Mouse (Mus musculus) MEL (cell line): ENCODE data around the gene Tiam1. TPM values are rescaled to one million over a fixed set of nuclear protein-coding genes. Genes with fewer than 3 reads are reported as not detected.

Experiments used
- DNase-seq: peaks from one replicate; pipeline ENCODE4 v3.0.0; 2011; ENCODE audit warnings: low read depth, low spot score
- H3K27ac ChIP-seq: 2 replicates; pipeline ENCODE4 v1.5.1; 2012; ENCODE audit warnings: low read depth, mild to moderate bottlenecking, control low read depth, low read length, moderate library complexity; ENCODE audit not compliant: control insufficient read depth
- H3K27me3 ChIP-seq, 2 experiments: fragments of 150-350 bp in 1 of 2; sonication (generic) in 1 of 2; 2 replicates each; pipeline ENCODE4 v1.6.1; 2012; ENCODE audit warnings: low read length in 2 of 2, mild to moderate bottlenecking in 2 of 2, improper control_type of control experiment in 1 of 2, moderate library complexity in 1 of 2; ENCODE audit not compliant: insufficient read depth in 2 of 2, control insufficient read depth in 1 of 2
- H3K36me3 ChIP-seq, 2 experiments: 2 replicates each; pipeline ENCODE4 v1.6.1; 2012 to 2014; ENCODE audit warnings: low read length in 2 of 2, improper control_type of control experiment in 1 of 2, inconsistent platforms in 1 of 2, mild to moderate bottlenecking in 1 of 2; ENCODE audit not compliant: insufficient read depth in 2 of 2, control insufficient read depth in 1 of 2
- H3K4me1 ChIP-seq, 2 experiments: fragments of 150-350 bp in 1 of 2; sonication (generic) in 1 of 2; 2 replicates each; pipeline ENCODE4 v1.6.1; 2012; ENCODE audit warnings: low read length in 2 of 2, improper control_type of control experiment in 1 of 2, mild to moderate bottlenecking in 1 of 2; ENCODE audit not compliant: insufficient read depth in 2 of 2, control insufficient read depth in 1 of 2
- H3K4me3 ChIP-seq, 2 experiments: fragments of 150-350 bp in 1 of 2; sonication (generic) in 1 of 2; 2 replicates each; pipeline ENCODE4 v1.5.1; 2012; ENCODE audit warnings: low read depth in 2 of 2, low read length in 2 of 2, mild to moderate bottlenecking in 2 of 2, moderate library complexity in 2 of 2, control low read depth in 1 of 2, improper control_type of control experiment in 1 of 2; ENCODE audit not compliant: control insufficient read depth in 1 of 2, insufficient read depth in 1 of 2
- H3K79me2 ChIP-seq: 2 replicates; pipeline ENCODE4 v1.6.1; 2012; ENCODE audit warnings: mild to moderate bottlenecking, low read length, moderate library complexity; ENCODE audit not compliant: control insufficient read depth, poor library complexity, insufficient read depth
- H3K9ac ChIP-seq: 2 replicates; pipeline ENCODE4 v1.6.1; 2012; ENCODE audit warnings: low read depth, mild to moderate bottlenecking, control low read depth, low read length, moderate library complexity; ENCODE audit not compliant: control insufficient read depth, poor library complexity, severe bottlenecking
- H3K9me3 ChIP-seq: fragments of 150-350 bp; sonication (generic); replicated peaks from 2 replicates; pipeline ENCODE4 v1.6.1; 2012; ENCODE audit warnings: mild to moderate bottlenecking, low read length, improper control_type of control experiment, moderate library complexity; ENCODE audit not compliant: insufficient read depth
- CHD2 ChIP-seq: IDR thresholded peaks from 2 replicates; pipeline ENCODE4 v1.6.1; 2011; ENCODE audit warnings: low read length, improper control_type of control experiment
- CTCF ChIP-seq, 3 experiments: IDR thresholded peaks in 2 of 3; conservative IDR thresholded peaks in 1 of 3; 2 replicates each; pipeline ENCODE4 v1.5.1; 2011 to 2012; ENCODE audit warnings: low read length in 3 of 3, low read depth in 2 of 3, mild to moderate bottlenecking in 2 of 3, improper control_type of control experiment in 1 of 3, inconsistent platforms in 1 of 3, mixed read lengths in 1 of 3, moderate library complexity in 1 of 3; ENCODE audit not compliant: control insufficient read depth in 1 of 3, insufficient read depth in 1 of 3, poor library complexity in 1 of 3, severe bottlenecking in 1 of 3
- ETS1 ChIP-seq: IDR thresholded peaks from 2 replicates; pipeline ENCODE4 v1.6.1; 2012; ENCODE audit warnings: low read depth, mild to moderate bottlenecking, inconsistent platforms, low read length, improper control_type of control experiment, moderate library complexity
- GABPA ChIP-seq: IDR thresholded peaks from 2 replicates; pipeline ENCODE4 v1.6.1; 2012; ENCODE audit warnings: low read depth, mild to moderate bottlenecking, inconsistent platforms, low read length, improper control_type of control experiment, moderate library complexity
- GATA1 ChIP-seq: IDR thresholded peaks from 2 replicates; pipeline ENCODE4 v1.6.1; 2011; ENCODE audit warnings: low read depth, low read length, improper control_type of control experiment
- HCFC1 ChIP-seq: IDR thresholded peaks from 2 replicates; pipeline ENCODE4 v1.6.1; 2012; ENCODE audit warnings: low read depth, mild to moderate bottlenecking, inconsistent platforms, low read length, improper control_type of control experiment, moderate library complexity
- JUND ChIP-seq: IDR thresholded peaks from 2 replicates; pipeline ENCODE4 v1.6.1; 2011; ENCODE audit warnings: low read depth, mild to moderate bottlenecking, improper control_type of control experiment, low read length
- MAFK ChIP-seq: IDR thresholded peaks from 2 replicates; pipeline ENCODE4 v1.6.1; 2011; ENCODE audit warnings: low read depth, mild to moderate bottlenecking, low read length, improper control_type of control experiment, borderline replicate concordance
- MAX ChIP-seq: IDR thresholded peaks from 2 replicates; pipeline ENCODE4 v1.6.1; 2011; ENCODE audit warnings: low read length, improper control_type of control experiment
- MAZ ChIP-seq: IDR thresholded peaks from 2 replicates; pipeline ENCODE4 v1.6.1; 2012; ENCODE audit warnings: low read depth, mild to moderate bottlenecking, inconsistent platforms, low read length, improper control_type of control experiment
- MXI1 ChIP-seq: IDR thresholded peaks from 2 replicates; pipeline ENCODE4 v1.6.1; 2011; ENCODE audit warnings: mild to moderate bottlenecking, low read depth, low read length, improper control_type of control experiment
- NELFE ChIP-seq: IDR thresholded peaks from 2 replicates; pipeline ENCODE4 v1.6.1; 2011; ENCODE audit warnings: low read depth, low read length, improper control_type of control experiment
- NRF1 ChIP-seq: IDR thresholded peaks from 2 replicates; pipeline ENCODE4 v1.6.1; 2014; ENCODE audit warnings: low read depth, mild to moderate bottlenecking, inconsistent platforms, low read length, improper control_type of control experiment, moderate library complexity; ENCODE audit not compliant: poor library complexity, insufficient read depth, severe bottlenecking
- POLR2A ChIP-seq, 2 experiments: IDR thresholded peaks; 2 replicates each; pipeline ENCODE4 v1.6.1; 2011 to 2012; ENCODE audit warnings: low read length in 2 of 2, mild to moderate bottlenecking in 2 of 2, control low read depth in 1 of 2, improper control_type of control experiment in 1 of 2, low read depth in 1 of 2, moderate library complexity in 1 of 2; ENCODE audit not compliant: control insufficient read depth in 1 of 2, insufficient read depth in 1 of 2, poor library complexity in 1 of 2
- POLR2AphosphoS5 ChIP-seq: IDR thresholded peaks from 2 replicates; pipeline ENCODE4 v1.6.1; 2012; ENCODE audit warnings: low read depth, borderline replicate concordance, mild to moderate bottlenecking, inconsistent platforms, low read length, moderate library complexity, mixed read lengths
- UBTF ChIP-seq: IDR thresholded peaks from 2 replicates; pipeline ENCODE4 v1.6.1; 2012; ENCODE audit warnings: low read depth, mild to moderate bottlenecking, inconsistent platforms, low read length, improper control_type of control experiment, moderate library complexity, borderline replicate concordance; ENCODE audit not compliant: insufficient read depth
- USF1 ChIP-seq: IDR thresholded peaks from 2 replicates; pipeline ENCODE4 v1.6.1; 2014; ENCODE audit warnings: low read depth, mild to moderate bottlenecking, inconsistent platforms, low read length, improper control_type of control experiment, moderate library complexity
- polyA plus RNA-seq, 2 experiments: library from polyadenylated mRNA; stranded (reverse) in 1 of 2; unstranded in 1 of 2; fragments of >175 nt in 1 of 2; fragments of >200 nt in 1 of 2; gene quantifications; 2 replicates each; pipeline versions ENCODE4 v1.2.1 to v1.2.4; 2012; ENCODE audit warnings: low replicate concordance in 2 of 2, low read depth in 1 of 2; ENCODE audit not compliant: insufficient read length in 2 of 2, insufficient read depth in 1 of 2, missing spikeins in 1 of 2
- total RNA-seq: library from RNA; depleted of rRNA; stranded (reverse); fragments of 300-350 nt; gene quantifications from 2 replicates; pipeline ENCODE4 v1.2.3, GENCODE M21; 2012

Tiam1 gene
- total and polyA plus RNA-seq, 3 experiments, result 15.0 to 23.9 (median 19.9) TPM

- no peak overlapping the region for H3K4me3 ChIP-seq
- no peak for DNase-seq
- no peaks in the 10 kb centered on the region for H3K9me3 ChIP-seq
- TF ChIP-seq NELFE (no peak), GABPA (no peak), ETS1 (no peak), NRF1 (no peak), MAX (no peak), USF1 (no peak), HCFC1 (no peak), GATA1 (no peak), MXI1 (no peak), MAZ (no peak), POLR2A (IDR thresholded peaks at IDR 0.05; ENCODE audit: control insufficient read depth in 1 of 2, insufficient read depth in 1 of 2, low read depth in 1 of 2, low read length in 2 of 2, poor library complexity in 1 of 2) (no peak), MAFK (no peak), JUND (no peak), UBTF (no peak), CHD2 (no peak)
- TF ChIP-seq, all 39 proteins: peak for 0
- no peaks in the 10 kb centered on the region for H3K4me1 ChIP-seq
- H3K36me3 ChIP-seq, result no peaks in the 10 kb centered on the region
- H3K27me3 ChIP-seq, result no peaks in the 10 kb centered on the region
- no peak overlapping the region for H3K9ac ChIP-seq
- no peaks in the 10 kb centered on the region for H3K79me2 ChIP-seq
- no peak overlapping the region for H3K27ac ChIP-seq
Measured at GRCm38 (mm10) chr16:89857666-89858065, 285.9 kb downstream of the Tiam1 start.

GRCm38 (mm10) chr16:89854731-89855130 lies 288.8 kb downstream of the Tiam1 start:
- H3K79me2 ChIP-seq, result no peaks in the 10 kb centered on the region
- no peaks in the 10 kb centered on the region for H3K9me3 ChIP-seq
- H3K4me3 ChIP-seq, result no peak overlapping the region
- no peak for DNase-seq
- no peak overlapping the region for H3K27ac ChIP-seq
- peaks cover 0 to 2% of the 10 kb centered on the region in 2 experiments; a peak in 2 of 4 replicates for H3K36me3 ChIP-seq
- peaks cover 0 to 2% of the 10 kb centered on the region in 2 experiments; a peak in 1 of 4 replicates for H3K4me1 ChIP-seq
- no peaks in the 10 kb centered on the region for H3K27me3 ChIP-seq
- TF ChIP-seq CTCF (IDR thresholded peaks at IDR 0.05 in 2 of 3, conservative IDR thresholded peaks at IDR 0.05 in 1 of 3; ENCODE audit: control insufficient read depth in 1 of 3, insufficient read depth in 1 of 3, low read depth in 2 of 3, low read length in 3 of 3, poor library complexity in 1 of 3, severe bottlenecking in 1 of 3) (peak in 2 of 3 experiments; percentile 9 to 20; a peak in 1 of 6 replicates), NRF1 (no peak)
- no peak overlapping the region for H3K9ac ChIP-seq

DNA sequence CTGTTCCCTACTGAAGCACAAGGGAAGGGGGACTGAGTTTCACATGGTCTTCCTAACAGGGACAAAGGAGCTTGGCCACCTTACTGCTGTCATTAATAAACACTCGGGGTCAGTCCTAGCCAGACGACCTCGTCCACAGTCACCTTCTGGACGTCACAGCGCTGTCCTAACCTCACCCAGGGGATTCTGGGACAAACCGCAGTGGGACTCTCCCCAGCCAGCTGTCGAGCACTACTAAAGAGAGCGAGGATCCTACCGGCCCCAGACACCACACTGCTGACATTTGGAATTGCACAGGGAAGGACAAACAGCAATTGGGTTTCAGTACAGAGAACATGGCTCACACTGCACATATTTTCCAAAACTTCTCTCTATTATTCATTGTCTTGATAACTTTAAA lies 292.2 kb downstream of the Tiam1 start:
- H3K27me3 ChIP-seq, result no peaks in the 10 kb centered on the region
- DNase-seq, result no peak
- no peak for TF ChIP-seq POLR2AphosphoS5
- no peaks in the 10 kb centered on the region for H3K79me2 ChIP-seq
- H3K4me3 ChIP-seq, result no peak overlapping the region
- H3K9me3 ChIP-seq, result no peaks in the 10 kb centered on the region
- no peak overlapping the region for H3K9ac ChIP-seq
- no peak overlapping the region for H3K27ac ChIP-seq
- peaks cover 0 to 18% of the 10 kb centered on the region in 2 experiments; a peak in 2 of 4 replicates for H3K36me3 ChIP-seq
- H3K4me1 ChIP-seq, result peaks cover 0 to 21% of the 10 kb centered on the region in 2 experiments; a peak in 2 of 4 replicates
